Mouse (Mus musculus) embryo, embryonic 11 days (tissue): ENCODE data around the gene Cdh13.
A peak's percentile ranks its signal among the peaks of the same experiment; 100 is the strongest.

ENCODE experiments used
- DNase-seq: peaks from one replicate; pipeline ENCODE4 v3.0.0-alpha.2; 2015

Cdh13 gene

GRCm38 (mm10) chr8:118601376-118601775, 317.8 kb downstream of the Cdh13 start:
- no peak for DNase-seq

GRCm38 (mm10) chr8:118602074-118602473, 318.5 kb downstream of the Cdh13 start:
- DNase-seq, result no peak

GRCm38 (mm10) chr8:118611551-118611950, 328.0 kb downstream of the Cdh13 start:
- no peak for DNase-seq

GRCm38 (mm10) chr8:118618195-118618594, 334.7 kb downstream of the Cdh13 start:
- no peak for DNase-seq

GRCm38 (mm10) chr8:118626425-118626824, 342.9 kb downstream of the Cdh13 start:
- no peak for DNase-seq

GRCm38 (mm10) chr8:118627737-118628136, 344.2 kb downstream of the Cdh13 start:
- no peak for DNase-seq

- DNase-seq, result no peak
Observed at GRCm38 (mm10) chr8:118628702-118629101, 345.2 kb downstream of the Cdh13 start.

GRCm38 (mm10) chr8:118635296-118636060, 351.9 kb downstream of the Cdh13 start:
- DNase-seq, result no peak

- DNase-seq, result no peak
Observed at GRCm38 (mm10) chr8:118639606-118640005, 356.1 kb downstream of the Cdh13 start.

- DNase-seq, result no peak
Observed at GRCm38 (mm10) chr8:118641799-118642198, 358.3 kb downstream of the Cdh13 start.

- DNase-seq, result no peak
Observed at GRCm38 (mm10) chr8:118648801-118649537, 365.4 kb downstream of the Cdh13 start.

- no peak for DNase-seq
Observed at GRCm38 (mm10) chr8:118649981-118650380, 366.4 kb downstream of the Cdh13 start.

GRCm38 (mm10) chr8:118662001-118662829, 378.7 kb downstream of the Cdh13 start:
- DNase-seq, result no peak

- no peak for DNase-seq
Observed at GRCm38 (mm10) chr8:118665081-118665480, 381.5 kb downstream of the Cdh13 start.

- no peak for DNase-seq
Observed at GRCm38 (mm10) chr8:118667736-118668135, 384.2 kb downstream of the Cdh13 start.

GRCm38 (mm10) chr8:118676233-118676632, 392.7 kb downstream of the Cdh13 start:
- no peak for DNase-seq

GRCm38 (mm10) chr8:118679347-118679746, 395.8 kb downstream of the Cdh13 start:
- no peak for DNase-seq

GRCm38 (mm10) chr8:118683386-118683785, 399.9 kb downstream of the Cdh13 start:
- no peak for DNase-seq

- peak; percentile 21 for DNase-seq
Observed at GRCm38 (mm10) chr8:118685863-118686262, 402.3 kb downstream of the Cdh13 start.

GRCm38 (mm10) chr8:118689849-118690248, 406.3 kb downstream of the Cdh13 start:
- no peak for DNase-seq

- peak; percentile 7 for DNase-seq
Observed at GRCm38 (mm10) chr8:118701312-118701880, 417.9 kb downstream of the Cdh13 start.

- no peak for DNase-seq
Observed at GRCm38 (mm10) chr8:118709366-118709765, 425.8 kb downstream of the Cdh13 start.

GRCm38 (mm10) chr8:118711631-118712030, 428.1 kb downstream of the Cdh13 start:
- no peak for DNase-seq
